8 mouse cellular contexts compared by ENCODE assay signal in the genomic region with DNA sequence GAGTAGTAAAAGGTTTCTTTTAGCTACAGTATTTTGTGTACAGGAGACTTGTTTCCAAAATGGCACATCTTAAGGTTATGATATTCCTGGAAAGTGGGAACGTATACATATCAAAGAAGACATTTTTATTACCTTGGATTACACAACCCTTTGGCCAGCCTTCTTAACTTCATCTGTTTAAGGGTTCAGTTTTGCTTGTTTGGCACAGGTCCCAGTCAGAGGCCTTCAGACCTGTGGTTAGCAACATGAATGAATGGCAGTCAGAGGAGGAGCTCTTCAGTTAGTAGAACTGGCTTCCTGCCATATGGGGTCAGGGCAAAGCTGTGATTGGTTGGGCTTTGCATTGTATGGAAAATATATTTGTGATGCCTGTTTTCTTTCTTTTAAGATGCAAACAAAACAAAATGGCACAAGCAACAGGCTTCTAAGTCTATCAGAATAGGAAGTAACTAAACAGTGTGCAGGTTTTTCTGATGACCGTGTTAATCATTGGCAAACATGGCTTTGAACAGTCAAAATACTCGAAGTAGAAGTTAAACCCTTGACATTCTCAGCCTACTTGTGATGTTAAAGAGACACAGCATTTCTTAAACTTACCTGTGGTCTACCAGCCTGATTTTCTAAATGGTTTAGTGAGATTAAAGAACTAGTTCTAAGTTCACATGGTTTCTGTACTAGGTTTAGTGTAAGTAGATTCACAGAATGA.
DNase-seq lines count a peak whose midpoint lies in the region; ATAC-seq lines count a peak whose summit lies in the region.

No protein-coding gene starts in this region.

- no peak overlapping the region for H3K9ac ChIP-seq in heart, embryonic 13.5 days
- no peak overlapping the region for H3K9ac ChIP-seq in lung, embryonic 16.5 days (ENCODE audit: low read length)

- DNase-seq in heart, postnatal 36 days: no peak
- DNase-seq in MEL-GATA-1-ER (ENCODE audit: extremely low read depth, low read depth): peak; percentile 16
- DNase-seq in right cerebral cortex, postnatal 4 days: no peak
- no peak for DNase-seq in layer of hippocampus, adult 18-20 months (ENCODE audit: low spot score in 2 of 2)

- H3K4me2 ChIP-seq in heart, embryonic 13.5 days: no peak overlapping the region
- H3K4me2 ChIP-seq in lung, embryonic 16.5 days (ENCODE audit: low read depth, low read length): no peak overlapping the region

- H3K27ac ChIP-seq in heart, embryonic 13.5 days (replicated peaks): peak overlapping the region; percentile 34; the same call in 1 of the 2 replicates
- peak overlapping the region; percentile 71 for H3K27ac ChIP-seq in lung, embryonic 16.5 days (ENCODE audit: low read length)

- intact Hi-C loops in heart, postnatal 36 days (cut with DNase I): no loop called here

- peaks cover 83% of the 10 kb centered on the region for H3K36me3 ChIP-seq in heart, embryonic 13.5 days
- peaks cover 9% of the 10 kb centered on the region; the same call in 1 of the 2 replicates for H3K36me3 ChIP-seq in lung, embryonic 16.5 days (ENCODE audit: control insufficient read depth, insufficient read depth, low read length)

- no peak overlapping the region for H3K4me3 ChIP-seq in heart, embryonic 13.5 days
- no peak overlapping the region for H3K4me3 ChIP-seq in lung, embryonic 16.5 days (ENCODE audit: low read length)

- H3K27me3 ChIP-seq in heart, embryonic 13.5 days (replicated peaks): no peaks in the 10 kb centered on the region
- H3K27me3 ChIP-seq in lung, embryonic 16.5 days (ENCODE audit: control insufficient read depth, insufficient read depth, low read depth, low read length): no peaks in the 10 kb centered on the region

- ATAC-seq in heart, embryonic 13.5 days (ENCODE audit: extremely low read depth, insufficient number of reproducible peaks, low FRiP score, low TSS enrichment): peak; percentile 19; the same call in 1 of the 2 replicates
- peak; percentile 41 for ATAC-seq in inflammation-experienced regulatory T-cells, adult 6 months
- ATAC-seq in lung, embryonic 16.5 days (ENCODE audit: low read depth): peak; percentile 96
- ATAC-seq in frontal cortex, adult (ENCODE audit: low TSS enrichment): no peak

- 76% methylated on average over 3 of the region's 3 CpGs for WGBS in heart, embryonic 13.5 days
- 43% methylated on average over 3 of the region's 3 CpGs for WGBS in lung, embryonic 16.5 days

- H3K9me3 ChIP-seq in heart, embryonic 13.5 days: no peaks in the 10 kb centered on the region
- no peaks in the 10 kb centered on the region for H3K9me3 ChIP-seq in lung, embryonic 16.5 days (ENCODE audit: control insufficient read depth, low read length)

- H3K4me1 ChIP-seq in heart, embryonic 13.5 days: peaks cover 11% of the 10 kb centered on the region
- 0 out of 2 replicates have a peak, but pooled peaks cover 3% of the 10 kb centered on the region for H3K4me1 ChIP-seq in lung, embryonic 16.5 days (replicated peaks; ENCODE audit: control insufficient read depth, insufficient read depth, low read length)
